Mouse (Mus musculus): ENCODE measurements around the gene Gpr142.

Gene Gpr142

DNA sequence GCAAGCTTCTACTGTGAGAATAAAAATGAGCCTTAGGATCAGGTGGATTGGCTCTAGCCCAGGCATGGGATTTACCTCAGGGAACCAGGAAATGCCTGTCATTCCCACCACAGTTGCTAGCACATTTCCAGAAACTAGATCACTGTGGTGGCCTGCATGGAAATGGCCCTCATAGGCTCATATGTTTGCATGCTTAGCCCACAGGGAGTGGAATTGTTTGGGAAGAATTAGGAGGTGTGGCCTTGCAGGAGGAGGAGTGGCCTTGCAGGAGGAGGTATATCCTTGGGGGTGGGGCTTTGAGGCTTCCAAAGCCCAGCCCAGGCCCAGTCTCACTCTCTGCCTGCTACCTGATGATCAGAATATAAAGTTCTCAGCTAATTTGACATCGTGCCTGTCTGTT, 3.2 kb downstream of the Gpr142 start:
- DNase-seq (ENCODE audit: low spot score in 2 of 2), result no peak

GRCm38 (mm10) chr11:114802540-114803267, 4.0 kb downstream of the Gpr142 start:
- DNase-seq (ENCODE audit: low spot score in 2 of 2), result no peak

DNA sequence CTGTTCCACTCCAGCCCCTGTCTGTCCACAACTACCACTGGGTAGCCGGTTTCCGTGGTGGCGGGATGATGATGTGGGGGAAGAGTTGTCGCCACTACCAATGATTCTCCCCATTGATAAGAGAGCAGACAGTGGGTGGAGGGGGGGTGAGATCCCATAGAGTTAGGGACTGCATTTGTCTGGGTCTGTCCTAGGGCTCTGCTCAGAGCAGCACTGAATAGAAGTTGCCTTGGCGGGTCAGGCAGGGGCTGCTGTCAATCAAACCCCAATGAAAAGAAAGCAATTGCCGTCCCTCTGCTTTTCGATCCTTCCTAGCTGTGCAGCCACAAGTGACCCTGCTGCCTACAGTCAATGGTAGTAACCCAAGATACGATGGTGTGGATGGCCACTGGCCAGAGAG, 5.3 kb downstream of the Gpr142 start:
- DNase-seq (ENCODE audit: low spot score in 2 of 2), result no peak

- no peak for DNase-seq (ENCODE audit: low spot score in 2 of 2)
These were observed 8.3 kb downstream of the Gpr142 start for GRCm38 (mm10) chr11:114807025-114807424.

GRCm38 (mm10) chr11:114807686-114808427, 9.1 kb downstream of the Gpr142 start:
- no peak for DNase-seq (ENCODE audit: low spot score in 2 of 2)

- DNase-seq (ENCODE audit: low spot score in 2 of 2), result no peak
These were observed 10.6 kb downstream of the Gpr142 start for GRCm38 (mm10) chr11:114809371-114809770.

- no peak for DNase-seq (ENCODE audit: low spot score in 2 of 2)
These were observed 11.6 kb downstream of the Gpr142 start for GRCm38 (mm10) chr11:114810344-114810743.

DNA sequence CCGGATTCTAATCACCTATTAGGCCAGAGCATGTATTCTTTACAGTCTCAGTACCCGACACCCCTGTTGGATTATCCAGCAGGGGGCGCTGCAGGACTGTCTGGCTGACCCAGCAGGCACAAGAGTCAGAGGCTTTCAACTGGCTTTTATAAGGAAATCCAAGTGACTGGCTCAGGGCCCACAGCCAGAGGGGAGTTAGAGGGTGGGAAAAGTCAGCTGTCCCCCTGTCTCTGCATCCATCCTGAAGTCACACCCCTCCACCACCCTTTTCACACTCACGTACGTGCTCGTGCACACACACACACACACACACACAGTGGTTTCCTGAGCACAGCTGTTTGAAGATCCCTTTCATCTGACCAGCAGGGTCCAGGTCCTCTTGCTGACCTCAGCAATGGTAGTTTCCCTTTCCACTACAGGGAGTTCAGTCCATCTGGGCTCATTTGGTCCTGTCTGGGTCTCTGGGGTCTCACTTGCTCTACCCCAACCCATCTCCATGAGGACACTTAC, 14.1 kb downstream of the Gpr142 start:
- peak; percentile 83 to 93 for DNase-seq (ENCODE audit: low spot score in 2 of 2)

- DNase-seq (ENCODE audit: low spot score in 2 of 2), result no peak
These were observed 16.3 kb downstream of the Gpr142 start for GRCm38 (mm10) chr11:114814873-114815592.

- no peak for DNase-seq (ENCODE audit: low spot score in 2 of 2)
These were observed 18.2 kb downstream of the Gpr142 start for GRCm38 (mm10) chr11:114816934-114817333.

DNA sequence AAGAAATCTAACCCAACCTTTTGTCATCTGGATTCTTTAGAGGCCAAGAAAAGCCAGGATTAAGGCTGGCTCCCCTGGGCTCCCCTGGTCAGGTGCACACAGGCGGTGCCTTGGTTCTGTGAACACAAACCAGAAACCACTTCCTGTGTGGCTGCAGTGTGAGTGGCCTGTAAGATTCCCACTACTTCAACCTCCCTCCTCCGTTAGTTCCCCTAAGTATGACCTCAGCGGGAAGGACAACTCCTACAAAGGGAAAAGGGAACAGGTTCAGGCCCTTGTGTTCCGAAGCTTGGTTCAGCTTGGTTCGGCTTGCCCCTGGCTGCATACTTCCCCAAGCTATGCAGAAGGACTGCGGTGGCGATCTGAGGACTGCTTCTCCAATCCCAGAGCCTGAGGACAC, 19.5 kb downstream of the Gpr142 start:
- no peak for DNase-seq (ENCODE audit: low spot score in 2 of 2)

DNA sequence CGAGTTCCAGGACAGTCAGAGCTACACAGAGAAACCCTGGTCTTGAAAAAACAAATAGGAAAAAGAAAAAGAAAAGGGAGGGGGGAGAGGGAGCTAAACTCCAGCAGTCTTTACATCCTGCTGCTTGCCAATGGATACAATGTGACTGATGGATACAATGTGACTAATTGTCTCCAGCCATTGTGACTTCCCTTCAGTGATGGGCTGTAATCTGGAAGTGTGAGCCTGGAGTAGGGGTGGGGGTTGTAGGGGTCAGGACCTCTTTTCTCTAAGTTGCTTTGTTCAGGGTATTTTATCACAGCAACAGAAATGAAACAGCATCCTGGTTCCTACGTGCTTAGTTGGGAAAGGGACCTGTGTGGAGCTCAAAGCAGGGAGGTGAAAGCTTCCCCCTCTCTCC, 20.4 kb downstream of the Gpr142 start:
- no peak for DNase-seq (ENCODE audit: low spot score in 2 of 2)

DNA sequence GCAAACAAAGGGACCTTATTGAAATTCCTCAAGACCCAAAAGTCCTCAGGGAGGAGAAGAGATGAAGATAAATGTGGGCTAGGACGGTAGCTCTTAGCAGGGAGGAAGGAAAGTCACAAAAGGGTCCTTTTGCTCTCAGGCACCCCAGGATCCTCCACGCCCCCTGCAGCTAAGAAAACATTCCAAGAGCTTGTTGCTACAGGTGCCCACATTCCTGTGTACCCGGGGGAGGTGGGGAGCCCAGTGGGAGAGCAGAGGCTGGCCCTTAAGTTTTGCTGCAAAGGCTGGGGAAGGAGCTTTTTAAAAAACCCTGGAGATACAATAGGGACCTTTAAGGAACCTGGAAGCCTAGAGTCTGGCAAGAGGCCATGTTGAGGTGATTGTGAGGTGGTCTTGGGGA, 21.7 kb downstream of the Gpr142 start:
- no peak for DNase-seq (ENCODE audit: low spot score in 2 of 2)

DNA sequence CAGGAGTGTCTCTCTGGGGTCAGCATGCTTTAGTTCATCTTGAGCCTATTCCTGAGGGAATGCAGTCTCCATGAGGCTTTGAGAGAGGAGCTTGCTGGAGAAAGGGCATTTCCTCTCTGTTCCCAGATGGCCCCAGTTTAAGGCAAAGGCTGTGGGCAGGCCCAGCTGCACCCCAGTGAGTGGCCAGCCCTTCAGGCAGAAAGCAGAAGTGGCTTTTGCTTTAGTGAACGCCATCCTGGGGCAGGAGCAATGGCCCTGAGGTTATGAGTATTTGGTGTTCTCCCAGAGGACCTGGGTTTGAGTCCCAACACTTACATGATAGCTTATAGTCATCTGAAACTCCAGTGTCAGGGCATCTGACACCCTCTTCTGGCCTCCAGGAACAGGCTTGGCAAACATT, 22.6 kb downstream of the Gpr142 start:
- no peak for DNase-seq (ENCODE audit: low spot score in 2 of 2)

DNA sequence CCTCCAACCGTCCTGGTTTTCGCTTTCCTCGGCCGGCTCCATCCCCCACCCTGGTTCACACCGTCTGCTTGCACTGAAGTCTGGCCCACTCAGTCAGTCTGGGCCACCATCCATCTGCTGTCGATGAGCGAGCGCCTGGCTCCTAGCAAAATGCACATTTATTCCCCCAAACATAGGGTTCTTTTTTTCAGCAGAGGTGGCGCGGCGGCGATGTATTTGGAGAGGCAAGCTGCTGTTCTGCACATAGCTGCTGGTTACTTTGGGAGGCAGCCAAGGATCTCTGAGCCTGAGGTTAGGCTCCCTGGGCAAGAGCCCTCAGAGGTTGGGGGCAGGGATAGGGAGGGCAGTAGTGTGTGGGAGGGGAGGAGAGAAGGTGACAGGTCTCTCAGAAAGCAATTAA, 24.0 kb downstream of the Gpr142 start:
- DNase-seq (ENCODE audit: low spot score in 2 of 2), result peak; percentile 92 to 95

DNA sequence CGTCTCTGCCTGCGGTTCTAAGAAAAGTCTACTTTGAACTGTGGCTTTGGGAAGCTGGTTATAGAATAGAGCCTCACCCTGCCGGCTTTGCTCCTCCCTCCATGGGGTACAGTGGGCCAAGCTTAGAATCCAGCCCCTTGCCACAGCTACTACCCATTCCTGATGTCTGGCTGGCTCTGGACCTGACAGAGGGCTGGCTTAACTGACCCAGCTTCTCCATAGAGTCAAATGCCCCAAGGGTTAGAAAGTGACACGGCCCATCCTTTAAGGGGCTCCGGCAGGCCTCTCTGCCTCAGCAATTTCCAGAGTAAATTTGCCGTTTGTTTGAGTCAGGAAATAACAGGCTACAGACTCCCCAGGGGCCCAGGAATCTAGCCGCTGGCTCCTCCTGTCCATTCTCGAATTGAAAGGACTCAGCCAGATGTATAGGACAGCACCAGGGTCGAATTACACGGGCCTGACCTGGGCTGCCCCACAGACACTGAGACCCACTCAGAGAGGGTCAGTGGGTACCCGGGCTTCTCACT, 24.5 kb downstream of the Gpr142 start:
- no peak for DNase-seq (ENCODE audit: low spot score in 2 of 2)

GRCm38 (mm10) chr11:114826686-114827085, 28.0 kb downstream of the Gpr142 start:
- DNase-seq (ENCODE audit: low spot score in 2 of 2), result no peak

GRCm38 (mm10) chr11:114829499-114830432, 31.0 kb downstream of the Gpr142 start:
- DNase-seq (ENCODE audit: low spot score in 2 of 2), result no peak

DNA sequence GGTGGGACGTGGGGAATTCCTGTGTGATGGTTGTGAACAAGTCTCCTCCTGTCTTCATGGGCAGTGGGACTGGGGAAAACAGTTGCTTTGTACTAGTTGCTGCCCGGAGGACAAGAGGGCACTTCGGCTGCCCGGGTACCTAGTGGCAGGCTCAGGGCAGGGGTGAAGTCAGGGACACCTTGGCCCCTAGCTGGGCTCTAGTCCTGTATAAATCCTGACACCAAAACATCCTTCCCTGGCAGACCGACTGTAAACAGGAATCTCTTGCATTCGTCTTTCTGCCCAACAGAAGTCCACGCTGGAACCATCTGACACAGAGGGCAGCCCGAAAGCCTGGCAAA, 31.7 kb downstream of the Gpr142 start:
- no peak for DNase-seq (ENCODE audit: low spot score in 2 of 2)

DNA sequence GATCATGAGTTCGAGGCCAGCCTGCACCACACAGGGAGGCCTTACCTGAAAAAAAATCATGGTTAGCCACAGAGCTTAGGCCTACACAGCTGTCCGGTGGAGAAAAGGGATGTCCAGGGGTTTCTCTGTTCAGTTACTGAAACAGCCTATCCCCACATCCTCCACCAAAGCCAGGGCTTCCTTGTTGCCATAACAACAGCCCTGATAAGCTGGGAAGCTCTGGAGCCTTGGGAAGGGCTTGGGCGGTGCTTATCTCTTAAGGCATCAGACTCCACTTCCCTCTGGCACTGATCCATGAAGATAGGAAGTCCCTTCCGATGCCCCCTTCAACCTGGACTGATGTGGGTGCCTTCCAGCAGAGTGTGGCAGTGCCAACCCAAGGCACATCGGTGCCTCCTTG, 34.4 kb downstream of the Gpr142 start:
- no peak for DNase-seq (ENCODE audit: low spot score in 2 of 2)

DNA sequence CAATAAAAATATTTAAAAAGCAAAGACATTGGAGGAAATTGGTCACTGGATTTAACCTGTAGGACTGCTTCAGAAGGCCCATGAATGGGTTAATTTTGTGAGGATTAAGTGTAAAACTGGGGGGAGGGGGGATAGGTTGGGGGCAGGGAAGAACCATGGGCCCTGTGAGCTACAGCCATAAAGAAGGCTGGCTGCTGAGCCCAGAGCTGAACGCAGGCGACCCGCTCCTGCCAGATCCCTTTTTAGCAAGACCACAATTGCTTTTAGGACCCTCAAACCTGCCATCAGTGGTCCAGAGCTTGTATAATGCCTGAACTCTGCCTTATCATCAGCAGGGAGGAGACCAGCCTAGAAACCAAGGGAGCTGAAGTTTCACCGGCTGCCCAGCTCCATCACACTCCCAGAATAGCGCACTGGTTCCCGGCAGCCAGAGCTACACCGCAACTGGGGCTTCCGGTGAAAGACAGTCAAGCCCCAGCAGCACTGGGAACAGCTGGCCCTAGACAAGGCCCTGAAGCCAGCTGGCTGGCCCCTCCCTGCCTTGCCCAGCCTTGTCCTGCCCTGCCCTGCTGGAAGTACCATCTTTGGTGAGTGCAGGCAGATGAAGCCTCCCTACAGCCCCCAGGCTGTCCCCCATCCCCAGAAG, 45.2 kb downstream of the Gpr142 start:
- peak in 1 of 2 experiments; percentile 40 for DNase-seq (ENCODE audit: low spot score in 2 of 2)
